24 mouse cellular contexts compared by ENCODE assay signal in the genomic region with DNA sequence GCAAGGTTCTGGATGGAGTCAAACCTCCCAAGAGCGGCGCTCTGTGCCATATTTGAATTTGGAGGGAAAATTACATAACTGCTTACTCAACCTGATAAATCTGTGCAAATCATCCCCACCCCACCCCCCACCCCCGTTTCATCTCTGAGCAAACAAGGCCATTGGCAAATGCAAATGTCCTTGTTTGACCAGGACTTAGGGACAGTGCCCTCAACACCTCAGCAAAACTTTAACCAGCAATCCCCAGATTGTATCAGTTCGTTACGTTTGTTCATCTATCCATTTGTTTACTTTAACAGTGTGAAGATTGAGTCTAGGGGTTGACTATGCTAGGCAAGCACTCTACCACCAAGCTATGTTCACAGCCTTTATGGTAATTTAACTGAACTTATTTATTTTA. TPM values are rescaled to one million over a fixed set of nuclear protein-coding genes. Genes with fewer than 3 reads are reported as not detected.
DNase-seq lines count a peak whose midpoint lies in the region; ATAC-seq lines count a peak whose summit lies in the region.
"Had no signal": no experiment of that assay in that cellular context is flagged by ENCODE, and none has a peak within 500 bp of the region (broad histone marks: within the 10 kb centered on the region; RNA-seq: fewer than 3 reads in every experiment).

No protein-coding gene starts in this region.

- no peaks in the 10 kb centered on the region for H3K4me1 ChIP-seq in midbrain, embryonic 11.5 days (ENCODE audit: control insufficient read depth, insufficient read depth, low read length)
- no peaks in the 10 kb centered on the region for H3K4me1 ChIP-seq in midbrain, embryonic 16.5 days (ENCODE audit: control insufficient read depth, insufficient read depth, low read length)
- H3K4me1 ChIP-seq in liver, embryonic 12.5 days: peaks cover 8% of the 10 kb centered on the region; the same call in 1 of the 2 replicates
- H3K4me1 ChIP-seq in liver, embryonic 15.5 days (replicated peaks): peaks cover 6% of the 10 kb centered on the region; the same call in 1 of the 2 replicates
- H3K4me1 ChIP-seq in kidney, embryonic 16.5 days (ENCODE audit: insufficient read depth, low read length): peaks cover 20% of the 10 kb centered on the region
- H3K4me1 ChIP-seq: forebrain, embryonic 10.5 days; hindbrain, embryonic 12.5 days; hindbrain, embryonic 15.5 days had no signal

- no peak for ATAC-seq in midbrain, embryonic 11.5 days (ENCODE audit: low FRiP score)
- ATAC-seq in midbrain, embryonic 16.5 days: no peak
- ATAC-seq in liver, embryonic 12.5 days: peak; percentile 58
- ATAC-seq in liver, embryonic 15.5 days (ENCODE audit: insufficient read depth): peak; percentile 79
- ATAC-seq in kidney, embryonic 16.5 days (ENCODE audit: low FRiP score, low TSS enrichment): no peak
- ATAC-seq: forebrain, embryonic 13.5 days; forebrain, embryonic 16.5 days; Patski had no signal

- DNase-seq in midbrain, embryonic 11.5 days (ENCODE audit: low spot score, missing footprints): peak; percentile 70
- no peak for DNase-seq in adrenal gland, postnatal 10 days
- no peak for DNase-seq in embryo, embryonic 10 days (ENCODE audit: low spot score)
- DNase-seq: adrenal gland, postnatal 14 days; B cell, adult 2 months; cerebellum, adult 11-12 months; cerebellum, adult 8-10 months; cerebellum, postnatal 10 days; cerebellum, postnatal 36 days; gastrocnemius, postnatal 10 days; gastrocnemius, postnatal 36 days had no signal

- WGBS in midbrain, embryonic 11.5 days: 85% methylated on average over 5 of the region's 5 CpGs
- 95% methylated on average over 5 of the region's 5 CpGs for WGBS in midbrain, embryonic 16.5 days
- WGBS in liver, embryonic 12.5 days (ENCODE audit: insufficient replicate concordance): 70% methylated on average over 5 of the region's 5 CpGs
- 63% methylated on average over 5 of the region's 5 CpGs for WGBS in liver, embryonic 15.5 days (ENCODE audit: insufficient replicate concordance)
- 85% methylated on average over 5 of the region's 5 CpGs for WGBS in kidney, embryonic 16.5 days

- no peaks in the 10 kb centered on the region for H3K9me3 ChIP-seq in midbrain, embryonic 11.5 days (ENCODE audit: control insufficient read depth, low read length)
- H3K9me3 ChIP-seq in midbrain, embryonic 16.5 days (replicated peaks; ENCODE audit: control insufficient read depth, low read length, poor library complexity, severe bottlenecking): no peaks in the 10 kb centered on the region
- no peaks in the 10 kb centered on the region for H3K9me3 ChIP-seq in liver, embryonic 12.5 days (replicated peaks)
- H3K9me3 ChIP-seq in liver, embryonic 15.5 days (replicated peaks): no peaks in the 10 kb centered on the region
- H3K9me3 ChIP-seq in kidney, embryonic 16.5 days (ENCODE audit: low read length): peaks cover 2% of the 10 kb centered on the region; the same call in 1 of the 2 replicates
- H3K9me3 ChIP-seq: forebrain, embryonic 10.5 days; forebrain, embryonic 13.5 days; G1E; hindbrain, embryonic 12.5 days; hindbrain, embryonic 15.5 days had no signal

- H3K4me2 ChIP-seq in midbrain, embryonic 11.5 days: no peak overlapping the region
- no peak overlapping the region for H3K4me2 ChIP-seq in midbrain, embryonic 16.5 days (ENCODE audit: low read length)
- H3K4me2 ChIP-seq in liver, embryonic 12.5 days: no peak overlapping the region
- H3K4me2 ChIP-seq in liver, embryonic 15.5 days: no peak overlapping the region
- no peak overlapping the region for H3K4me2 ChIP-seq in kidney, embryonic 16.5 days (replicated peaks; ENCODE audit: low read depth, low read length)
- H3K4me2 ChIP-seq: forebrain, embryonic 13.5 days; heart, embryonic 11.5 days; hindbrain, embryonic 12.5 days; hindbrain, embryonic 15.5 days had no signal

- H3K36me3 ChIP-seq in midbrain, embryonic 11.5 days (ENCODE audit: control insufficient read depth, insufficient read depth, low read length): no peaks in the 10 kb centered on the region
- H3K36me3 ChIP-seq in midbrain, embryonic 16.5 days (ENCODE audit: control insufficient read depth, insufficient read depth, low read length): no peaks in the 10 kb centered on the region
- no peaks in the 10 kb centered on the region for H3K36me3 ChIP-seq in liver, embryonic 12.5 days
- no peaks in the 10 kb centered on the region for H3K36me3 ChIP-seq in liver, embryonic 15.5 days (replicated peaks)
- no peaks in the 10 kb centered on the region for H3K36me3 ChIP-seq in kidney, embryonic 16.5 days (ENCODE audit: insufficient read depth, low read length)
- H3K36me3 ChIP-seq: forebrain, embryonic 10.5 days; G1E; hindbrain, embryonic 12.5 days; hindbrain, embryonic 15.5 days had no signal

- H3K9ac ChIP-seq in midbrain, embryonic 11.5 days (ENCODE audit: low read length): no peak overlapping the region
- no peak overlapping the region for H3K9ac ChIP-seq in midbrain, embryonic 16.5 days (ENCODE audit: low read depth, low read length)
- H3K9ac ChIP-seq in liver, embryonic 12.5 days: no peak overlapping the region
- H3K9ac ChIP-seq in liver, embryonic 15.5 days: no peak overlapping the region
- H3K9ac ChIP-seq in kidney, embryonic 16.5 days (replicated peaks; ENCODE audit: low read length): no peak overlapping the region
- H3K9ac ChIP-seq: forebrain, embryonic 13.5 days; hindbrain, embryonic 12.5 days; hindbrain, embryonic 15.5 days had no signal

- no peak overlapping the region for H3K4me3 ChIP-seq in midbrain, embryonic 11.5 days (ENCODE audit: low read depth, low read length)
- H3K4me3 ChIP-seq in midbrain, embryonic 16.5 days (ENCODE audit: low read depth, low read length): no peak overlapping the region
- H3K4me3 ChIP-seq in liver, embryonic 12.5 days: no peak overlapping the region
- H3K4me3 ChIP-seq in liver, embryonic 15.5 days (replicated peaks): no peak overlapping the region
- H3K4me3 ChIP-seq in kidney, embryonic 16.5 days (ENCODE audit: low read length): no peak overlapping the region
- H3K4me3 ChIP-seq: forebrain, embryonic 10.5 days; forebrain, embryonic 13.5 days; hindbrain, embryonic 12.5 days; hindbrain, embryonic 15.5 days had no signal

- no peaks in the 10 kb centered on the region for H3K27me3 ChIP-seq in midbrain, embryonic 11.5 days (ENCODE audit: control insufficient read depth, insufficient read depth, low read length)
- no peaks in the 10 kb centered on the region for H3K27me3 ChIP-seq in midbrain, embryonic 16.5 days (ENCODE audit: control insufficient read depth, insufficient read depth, low read depth, low read length)
- peaks cover 11% of the 10 kb centered on the region for H3K27me3 ChIP-seq in liver, embryonic 12.5 days (replicated peaks)
- H3K27me3 ChIP-seq in liver, embryonic 15.5 days: peaks cover 25% of the 10 kb centered on the region
- no peaks in the 10 kb centered on the region for H3K27me3 ChIP-seq in kidney, embryonic 16.5 days (ENCODE audit: insufficient read depth, low read length)
- H3K27me3 ChIP-seq: CH12.LX; forebrain, embryonic 13.5 days; hindbrain, embryonic 12.5 days; hindbrain, embryonic 15.5 days; Patski had no signal

- no peak overlapping the region for H3K27ac ChIP-seq in midbrain, embryonic 11.5 days (ENCODE audit: low read depth, low read length)
- no peak overlapping the region for H3K27ac ChIP-seq in midbrain, embryonic 16.5 days (ENCODE audit: low read length)
- H3K27ac ChIP-seq in liver, embryonic 12.5 days: no peak overlapping the region
- H3K27ac ChIP-seq in liver, embryonic 15.5 days (replicated peaks): no peak overlapping the region
- no peak overlapping the region for H3K27ac ChIP-seq in kidney, embryonic 16.5 days (ENCODE audit: low read length)
- H3K27ac ChIP-seq: forebrain, embryonic 10.5 days; forebrain, embryonic 13.5 days; hindbrain, embryonic 12.5 days; hindbrain, embryonic 15.5 days had no signal

RNA-seq across cellular contexts. Expression of a gene that starts 32.6 kb away (rescaled TPM):
- 23.1 and 24.0 TPM in 2 replicates for polyA plus RNA-seq in midbrain, embryonic 11.5 days (2014; fragmentation: Nextera tagmentation; extraction: Ambion mirVana)
- polyA plus RNA-seq in midbrain, embryonic 16.5 days (2015; fragmentation: Nextera tagmentation; extraction: Ambion mirVana): 26.3 and 28.9 TPM in 2 replicates
- polyA plus RNA-seq in liver, embryonic 12.5 days (2016; fragmentation: Nextera tagmentation; extraction: Ambion mirVana): 8.1 and 9.1 TPM in 2 replicates
- 5.0 and 5.3 TPM in 2 replicates for polyA plus RNA-seq in liver, embryonic 15.5 days (2015; fragmentation: Nextera tagmentation; extraction: Ambion mirVana)
- polyA plus RNA-seq in kidney, embryonic 16.5 days (2015; fragmentation: Nextera tagmentation; extraction: Ambion mirVana): 18.0 and 19.6 TPM in 2 replicates
- total RNA-seq in adrenal gland, postnatal 10 days (2021): 10 to 100 TPM; 28.7 to 35.1 TPM

Comparison
In these comparisons a context has a peak if more than half of its experiments do, and no peak if none do; other contexts are left out.
1. ATAC-seq: peak in liver, embryonic 12.5 days (single experiment) and liver, embryonic 15.5 days (single experiment); none in midbrain, embryonic 11.5 days (single experiment), midbrain, embryonic 16.5 days (single experiment) and kidney, embryonic 16.5 days (single experiment).